Mouse (Mus musculus): Measurements from ENCODE around the gene Rnf8.
"Not testable (repeated sequence)": the region's sequence is repeated elsewhere in the genome, so short reads cannot be mapped to it uniquely, and the experiment has no call there.

Gene Rnf8

DNA sequence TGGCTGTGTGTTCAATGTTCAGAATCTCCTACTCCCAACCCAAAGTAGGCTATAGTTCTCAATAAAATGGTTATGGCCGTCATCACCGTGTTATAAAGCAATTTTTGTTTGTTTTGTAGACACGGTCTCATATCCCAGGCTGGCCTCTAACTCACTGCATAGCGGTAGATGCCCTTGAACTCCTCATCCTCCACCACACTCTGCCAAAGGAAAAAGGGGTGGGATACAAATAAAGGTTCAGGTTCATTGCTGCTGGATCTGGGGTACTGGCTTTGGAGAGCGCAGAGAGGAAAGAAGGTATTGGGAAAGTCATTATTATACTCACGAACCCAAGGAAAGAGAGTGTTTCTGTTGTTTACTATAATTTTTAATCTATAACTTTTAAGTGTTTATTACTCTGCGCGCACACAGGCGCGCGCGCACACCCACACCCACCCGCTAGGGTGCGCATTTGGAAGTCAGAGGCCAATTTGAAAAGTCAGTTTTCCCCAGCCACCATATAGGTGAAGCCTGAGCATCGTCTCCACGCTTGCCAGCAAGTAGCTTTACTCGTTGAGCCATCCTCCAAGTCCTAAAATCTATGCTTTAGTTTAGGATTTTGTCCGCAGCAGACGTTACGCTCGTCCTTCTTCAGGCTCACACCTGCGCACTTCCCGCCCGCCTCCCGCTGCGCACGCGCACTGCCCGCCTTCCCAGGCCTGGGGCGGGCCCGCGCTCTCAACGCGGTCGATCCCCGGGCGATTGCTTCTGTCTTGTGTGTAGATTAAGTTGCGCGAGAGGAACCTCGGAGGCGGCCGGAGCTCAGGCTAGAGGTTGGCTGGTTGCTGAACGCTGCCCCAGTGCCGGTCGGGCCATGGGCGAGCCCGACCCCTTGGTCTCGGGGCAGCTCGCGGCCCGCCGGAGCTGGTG lies at the start of gene Rnf8, which contains the start of gene Gm28043:
TSS of gene Rnf8 (plus strand) at position 676 of the 909 bp plus-strand sequence.
TSS of gene Gm28043 (plus strand) at position 762 of the 909 bp plus-strand sequence.
- DNase-seq (ENCODE audit: low spot score in 2 of 2) = peak; percentile 92 to 94

DNA sequence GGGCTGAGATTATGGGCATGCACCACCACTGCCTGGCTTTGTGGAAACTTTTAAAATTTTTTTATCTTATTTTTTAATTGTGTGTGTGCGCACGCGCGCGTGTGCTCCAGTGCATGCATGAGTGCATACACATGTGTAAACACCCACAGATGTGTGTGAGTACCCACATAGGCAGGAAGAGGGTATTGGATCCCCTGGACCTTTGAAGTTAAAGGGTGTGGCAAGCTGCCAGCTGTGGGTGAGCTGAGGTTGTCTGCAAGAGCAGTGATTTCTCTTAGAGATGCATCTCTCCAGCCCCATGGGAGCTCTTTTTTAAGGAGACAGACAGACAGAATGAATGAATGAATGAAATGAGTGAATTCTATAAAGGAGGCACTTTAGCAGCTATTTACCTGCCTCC lies 49.1 kb upstream of the Rnf8 start:
- no peak for DNase-seq (ENCODE audit: low spot score in 2 of 2)

DNA sequence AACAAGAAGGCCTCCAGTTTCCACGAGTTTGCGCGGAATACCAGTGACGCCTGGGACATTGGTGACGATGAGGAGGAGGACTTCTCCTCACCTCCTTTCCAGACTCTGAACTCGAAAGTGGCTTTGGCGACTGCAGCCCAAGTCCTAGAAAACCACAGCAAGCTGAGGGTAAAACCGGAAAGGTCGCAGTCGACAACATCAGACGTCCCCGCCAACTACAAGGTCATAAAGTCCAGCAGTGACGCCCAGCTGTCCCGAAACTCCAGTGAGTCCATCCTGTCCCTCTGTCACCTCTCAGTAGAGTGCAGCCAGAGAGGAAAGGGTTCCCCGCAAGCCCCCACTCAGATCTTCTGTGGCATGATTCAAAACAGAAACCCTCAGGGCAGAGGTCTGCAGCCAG lies 46.2 kb upstream of the Rnf8 start:
- DNase-seq (ENCODE audit: low spot score in 2 of 2) = no peak

DNA sequence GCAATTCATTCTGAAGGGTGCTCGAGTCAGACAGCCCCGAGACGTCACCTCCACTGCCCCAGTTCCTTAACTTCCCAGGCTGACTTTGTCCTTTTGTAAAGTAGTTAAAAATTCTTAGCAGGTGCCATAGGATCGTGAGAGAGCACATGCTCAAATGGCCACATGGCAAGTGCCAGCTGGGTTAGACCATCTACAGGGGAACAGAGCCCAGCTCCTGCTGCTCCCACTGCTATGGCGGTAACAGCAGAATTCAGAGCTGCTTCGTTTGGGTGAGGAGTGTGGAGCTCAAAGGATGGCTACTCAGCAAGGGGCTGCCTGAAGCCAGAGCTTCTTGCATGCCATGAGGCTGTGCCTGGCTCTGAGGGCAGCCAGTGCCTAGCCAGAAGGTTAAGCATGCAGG lies 44.8 kb upstream of the Rnf8 start:
- no peak for DNase-seq (ENCODE audit: low spot score in 2 of 2)

DNA sequence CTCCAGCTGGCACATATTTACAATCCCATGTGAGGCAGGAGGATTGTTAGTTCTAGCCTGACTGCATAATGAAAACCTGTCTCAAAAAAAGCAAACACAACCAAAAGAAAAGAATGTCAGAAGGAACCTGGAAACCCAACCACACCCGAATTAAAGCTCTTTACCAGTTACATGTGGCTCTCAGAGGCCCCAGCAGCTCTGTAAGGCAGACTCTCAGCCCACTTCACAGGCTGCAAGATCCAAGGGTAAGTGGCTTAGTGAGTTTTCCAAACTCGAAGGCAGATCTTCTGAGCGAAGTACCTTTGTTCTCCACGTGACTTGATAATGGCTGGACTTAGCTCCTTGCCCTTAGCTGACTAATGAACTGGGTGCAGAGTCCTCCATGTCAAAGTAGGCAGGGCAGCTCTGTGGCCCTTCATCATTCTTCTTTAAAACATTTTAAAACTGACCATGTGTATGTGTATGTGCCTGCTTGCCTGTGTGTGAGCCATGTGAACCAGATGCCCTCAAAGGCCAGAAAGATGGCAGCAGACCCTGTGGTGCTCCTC lies 34.9 kb upstream of the Rnf8 start:
- no peak for DNase-seq (ENCODE audit: low spot score in 2 of 2)

DNA sequence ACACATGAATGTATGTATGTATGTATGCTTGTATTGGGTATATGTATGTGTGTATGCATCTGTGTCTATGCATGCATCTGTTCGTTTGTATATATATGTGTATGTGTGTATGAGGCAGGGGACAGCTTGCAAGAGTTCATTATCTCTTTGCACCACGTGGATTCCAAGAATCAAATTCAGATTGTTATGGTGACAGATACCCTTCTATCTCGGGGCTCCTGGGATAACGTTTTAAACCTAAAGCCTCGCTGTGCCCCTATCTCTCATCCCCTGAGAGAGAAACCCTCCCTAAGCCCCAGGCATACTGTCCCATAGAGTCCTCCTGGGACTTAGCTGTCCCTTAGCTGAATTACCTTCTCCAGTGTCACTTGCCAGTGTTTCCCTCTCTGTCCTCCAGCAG lies 31.0 kb upstream of the Rnf8 start:
- no peak for DNase-seq (ENCODE audit: low spot score in 2 of 2)

DNA sequence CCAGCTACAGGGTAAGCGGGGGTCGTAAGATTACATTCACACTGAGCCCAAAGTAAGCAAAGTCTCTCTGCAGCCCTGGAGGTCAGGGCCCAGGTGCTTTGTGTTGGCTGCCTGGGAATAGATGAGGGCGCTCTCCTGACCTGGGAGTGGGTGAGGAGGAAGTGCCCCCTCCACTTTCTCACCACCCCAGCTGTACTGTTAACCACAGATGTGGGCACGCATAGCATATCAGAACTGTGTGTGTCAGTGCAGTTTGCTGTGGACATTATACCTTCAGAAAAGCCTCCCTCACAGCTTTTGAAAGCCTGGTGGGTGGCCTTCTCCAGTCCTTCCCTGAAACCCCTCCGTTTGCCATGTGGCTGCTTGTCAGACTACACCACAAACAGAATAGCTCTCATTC lies 30.3 kb upstream of the Rnf8 start:
- DNase-seq (ENCODE audit: low spot score in 2 of 2) = no peak

DNA sequence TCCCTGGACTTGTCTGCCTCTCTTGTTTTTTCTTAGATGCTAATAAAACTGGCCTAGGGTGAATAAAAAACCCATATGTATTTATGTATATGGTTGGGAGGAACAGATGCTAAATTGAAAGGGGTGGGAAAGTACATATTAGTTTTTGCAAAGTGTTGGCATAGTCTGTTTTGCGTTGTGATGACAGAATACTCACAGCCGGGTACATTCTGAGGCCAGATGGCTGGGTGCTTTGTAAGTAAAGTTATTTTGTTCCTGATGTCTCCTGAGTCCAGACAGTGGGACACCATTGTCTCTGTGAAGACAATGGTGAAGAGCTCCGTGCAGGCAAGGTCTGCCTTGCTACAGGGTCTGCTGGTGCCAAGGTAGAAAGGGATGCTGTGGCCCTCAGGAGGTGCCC lies 29.9 kb upstream of the Rnf8 start:
- no peak for DNase-seq (ENCODE audit: low spot score in 2 of 2)

DNA sequence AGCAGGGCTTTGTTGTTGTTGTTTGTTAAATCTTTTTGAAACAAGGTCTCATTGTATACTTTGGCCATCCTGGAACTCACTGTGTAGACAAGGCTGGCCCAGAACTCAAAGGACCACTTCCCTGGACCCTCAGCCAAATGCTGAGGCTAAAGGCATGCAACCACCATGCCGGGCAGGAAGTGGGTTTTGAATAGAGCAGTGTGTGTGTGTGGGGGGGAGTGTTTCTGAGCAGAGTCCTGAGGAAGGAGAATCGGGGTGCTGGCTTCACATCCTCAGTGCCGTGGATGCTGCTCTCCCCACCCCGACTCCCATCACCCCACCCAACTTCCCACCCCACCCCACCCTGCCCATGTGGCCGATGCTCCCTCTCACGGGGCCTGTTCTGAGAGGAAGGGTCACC lies 29.1 kb upstream of the Rnf8 start:
- no peak for DNase-seq (ENCODE audit: low spot score in 2 of 2)

DNA sequence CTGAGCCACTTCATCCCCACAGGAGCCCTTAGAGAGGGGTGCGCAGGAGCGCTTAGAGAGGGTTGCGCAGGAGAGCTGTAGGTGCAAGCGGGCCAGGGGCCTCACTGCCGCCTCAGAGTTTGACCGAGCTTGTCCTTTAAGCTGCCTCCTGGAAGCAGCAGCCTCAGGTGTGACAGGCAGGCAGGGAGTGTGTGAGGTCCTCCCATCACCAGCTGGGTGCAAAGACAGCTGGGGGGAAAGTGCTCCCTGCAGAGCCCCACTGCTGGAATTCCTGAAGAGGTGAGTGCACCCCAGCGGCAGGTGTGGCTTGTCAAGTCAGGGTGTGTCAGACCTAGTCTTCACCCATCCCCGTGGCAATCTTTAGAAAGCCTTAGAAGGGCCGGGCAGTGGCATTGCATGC lies 27.7 kb upstream of the Rnf8 start:
- no peak for DNase-seq (ENCODE audit: low spot score in 2 of 2)

DNA sequence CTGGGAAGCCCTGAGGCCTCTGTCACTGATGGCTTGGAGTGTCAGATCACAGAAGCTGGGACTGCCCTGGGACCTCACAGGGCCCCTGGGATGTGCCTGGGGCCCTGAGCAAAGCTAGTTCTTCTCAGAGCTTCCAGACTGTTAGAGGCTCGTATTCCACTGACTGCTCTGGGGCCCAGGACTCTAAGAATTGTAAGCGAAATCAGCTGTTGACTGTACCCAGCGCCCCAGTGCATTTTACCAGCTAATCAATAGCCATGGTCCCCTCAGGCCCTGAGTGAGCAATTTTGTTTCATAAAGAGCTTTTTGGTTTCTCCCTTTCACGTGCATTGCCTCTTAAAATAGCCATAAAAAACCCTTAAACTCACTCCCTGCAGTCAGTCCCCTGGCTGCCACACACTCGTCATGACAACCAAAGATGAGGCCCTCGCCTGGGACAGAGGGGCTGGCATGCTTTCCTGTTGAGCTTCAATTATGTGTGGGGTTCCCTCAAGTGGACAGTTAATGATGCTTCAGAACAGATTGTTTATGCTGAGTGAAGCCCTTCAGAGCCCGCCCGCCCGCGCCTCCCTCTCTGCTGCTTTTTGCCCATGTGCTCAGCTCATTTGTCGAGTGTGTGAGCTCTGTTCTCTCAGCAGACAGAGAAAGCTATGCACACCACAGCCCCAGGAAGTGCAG lies 25.2 kb upstream of the Rnf8 start:
- no peak for DNase-seq (ENCODE audit: low spot score in 2 of 2)

DNA sequence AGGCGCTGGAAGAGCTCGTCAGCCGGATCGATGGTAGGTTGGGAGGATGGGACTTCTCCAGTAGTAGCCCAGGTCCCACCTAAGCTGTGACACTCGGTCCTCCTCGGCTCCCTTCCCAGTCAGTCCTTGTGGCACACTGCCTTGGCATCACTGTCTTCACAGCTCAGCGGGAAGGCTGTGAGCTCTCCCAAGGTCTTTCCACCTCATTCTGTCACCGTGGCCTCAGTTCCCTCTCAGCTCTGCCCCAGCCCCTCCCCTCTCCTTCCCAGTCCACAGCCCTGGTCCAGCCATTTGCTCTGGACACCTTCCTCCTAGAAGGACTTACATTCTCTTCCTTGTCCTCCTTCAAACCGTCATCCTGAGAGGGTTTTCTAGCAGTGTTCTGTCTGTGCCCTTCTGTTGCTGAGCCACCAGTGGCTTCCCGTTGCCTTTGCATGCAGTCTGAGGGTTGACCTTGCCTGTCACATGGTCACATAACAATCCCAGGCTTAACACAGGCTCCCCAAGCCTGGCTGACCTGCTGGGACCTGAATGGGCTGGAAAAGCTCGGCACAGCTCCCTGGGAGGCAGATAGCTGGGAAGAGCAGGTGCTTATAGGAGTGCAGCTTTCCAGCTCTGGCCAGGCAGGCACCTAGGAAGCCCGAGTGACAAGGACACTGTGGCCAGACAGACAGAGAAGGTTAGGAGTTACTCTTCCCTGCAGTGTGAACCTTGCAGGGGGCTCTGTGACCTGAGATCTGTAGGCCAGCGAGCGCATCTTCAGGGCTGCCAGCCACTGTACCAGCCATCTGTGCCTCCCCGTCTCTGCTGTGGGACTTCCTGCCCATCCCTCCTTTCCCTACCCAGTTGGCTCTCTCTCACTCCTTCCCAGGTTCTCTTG lies 18.5 kb upstream of the Rnf8 start:
- no peak for DNase-seq (ENCODE audit: low spot score in 2 of 2)

DNA sequence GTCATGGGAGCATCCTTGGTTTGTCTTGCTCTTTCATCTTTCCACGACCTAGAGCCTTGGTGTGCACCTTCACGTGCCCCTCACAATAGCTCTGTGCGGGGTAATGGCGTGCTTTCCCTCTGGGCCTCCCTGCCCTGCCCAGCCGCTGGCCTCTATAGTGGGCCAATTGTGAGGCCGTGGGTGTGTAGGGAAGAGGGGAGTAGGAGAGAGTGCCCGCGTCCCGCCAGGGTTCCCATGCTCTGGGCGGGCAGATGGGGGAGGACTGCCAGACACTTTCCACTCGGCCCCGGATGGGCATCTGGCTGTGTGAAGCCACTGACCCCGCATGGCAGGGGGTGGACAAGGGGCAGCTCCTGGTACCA lies 17.8 kb upstream of the Rnf8 start:
- no peak for DNase-seq (ENCODE audit: low spot score in 2 of 2)

DNA sequence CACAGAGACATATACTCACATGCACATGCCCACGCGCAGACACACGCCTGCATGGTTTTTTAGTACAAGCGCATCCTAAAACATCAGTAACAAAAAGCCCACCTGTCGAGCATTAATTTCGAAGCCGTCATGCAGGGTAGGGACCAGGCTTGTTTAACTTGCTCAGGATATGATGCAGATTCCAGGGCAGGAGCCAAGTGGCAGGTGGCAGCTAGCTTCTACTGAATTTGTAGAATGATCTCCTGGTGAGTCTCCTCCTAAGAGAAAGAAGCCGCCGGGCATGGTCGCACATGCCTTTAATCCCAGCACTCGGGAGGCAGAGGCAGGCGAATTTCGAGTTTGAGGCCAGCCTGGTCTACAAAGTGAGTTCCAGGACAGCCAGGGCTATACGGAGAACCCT lies 15.5 kb upstream of the Rnf8 start:
- no peak for DNase-seq (ENCODE audit: low spot score in 2 of 2)

DNA sequence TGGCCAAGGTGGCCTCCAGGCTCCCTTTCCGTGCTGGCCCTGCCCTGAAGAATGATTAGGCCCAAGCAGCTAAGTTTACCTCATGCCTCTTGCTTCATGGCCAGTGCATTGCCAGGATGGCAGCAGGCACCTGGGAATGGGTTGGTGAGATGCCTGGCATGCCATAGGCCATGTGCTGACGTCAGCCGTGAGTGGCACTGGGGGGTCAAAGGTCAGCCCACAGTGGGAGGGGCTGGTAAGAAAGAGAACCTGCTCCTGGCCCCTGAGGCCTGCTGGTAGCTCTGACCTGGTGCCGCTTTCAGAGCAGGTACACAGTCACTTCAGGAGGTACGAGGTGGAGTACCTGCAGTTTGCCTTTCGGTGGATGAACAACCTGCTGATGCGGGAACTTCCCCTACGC lies 15.1 kb upstream of the Rnf8 start:
- DNase-seq (ENCODE audit: low spot score in 2 of 2) = no peak

DNA sequence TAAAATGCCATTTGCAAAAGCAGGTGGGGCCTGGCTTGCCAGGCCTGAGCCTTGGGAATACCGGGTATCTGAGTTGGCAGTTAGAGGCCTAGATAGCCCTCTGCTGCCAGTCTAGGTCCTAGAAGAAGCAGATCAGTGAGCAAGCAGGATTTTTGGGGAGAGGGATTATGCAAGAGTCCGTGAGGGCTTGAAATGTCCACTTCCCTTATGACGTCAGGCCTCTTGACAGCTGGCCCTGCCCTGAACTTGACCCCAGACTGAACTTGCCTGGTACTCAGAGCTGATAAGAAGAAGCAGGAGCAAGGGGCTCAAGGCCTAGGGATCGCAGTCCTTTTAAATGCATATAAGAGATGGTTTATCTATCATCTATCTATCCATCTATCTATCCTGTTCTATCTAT lies 13.2 kb upstream of the Rnf8 start:
- DNase-seq (ENCODE audit: low spot score in 2 of 2) = no peak

DNA sequence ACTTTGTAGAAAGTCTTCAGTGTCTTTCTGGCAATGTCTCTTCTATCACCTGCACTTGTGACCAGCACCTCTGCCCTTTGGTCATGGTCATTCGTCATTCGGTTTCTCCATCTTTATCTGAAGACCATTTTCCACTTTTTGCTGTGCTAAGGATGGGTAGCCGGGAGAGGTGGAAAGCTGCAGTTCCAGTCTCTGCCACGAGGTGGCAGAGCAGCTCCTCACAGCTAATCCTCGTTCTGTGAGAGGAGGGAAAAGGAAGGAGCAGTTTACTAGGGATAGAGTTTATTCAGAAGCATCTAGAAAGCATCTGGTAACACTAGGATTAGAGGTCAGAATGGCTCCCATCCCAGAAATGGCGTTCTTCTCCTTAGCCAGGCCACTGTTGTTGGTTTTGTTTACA lies 11.3 kb upstream of the Rnf8 start:
- peak; percentile 62 to 84 for DNase-seq (ENCODE audit: low spot score in 2 of 2)

DNA sequence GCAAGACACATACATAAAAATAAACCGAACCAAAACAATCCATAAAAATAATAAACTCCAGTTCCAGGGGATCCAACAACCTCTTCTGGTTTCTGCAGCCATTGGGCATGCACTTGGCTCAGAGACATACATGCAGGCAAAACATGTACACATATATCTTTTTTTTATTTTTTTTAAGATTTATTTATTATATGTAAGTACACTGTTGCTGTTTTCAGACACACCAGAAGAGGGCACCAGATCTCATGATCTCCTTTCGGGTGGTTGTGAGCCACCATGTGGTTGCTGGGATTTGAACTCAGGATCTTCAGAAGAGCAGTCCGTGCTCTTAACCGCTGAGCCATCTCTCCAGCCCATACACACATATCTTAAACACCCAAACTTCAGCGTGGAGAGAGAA lies 1.1 kb upstream of the Rnf8 start:
- DNase-seq (ENCODE audit: low spot score in 2 of 2) = not testable (repeated sequence)

DNA sequence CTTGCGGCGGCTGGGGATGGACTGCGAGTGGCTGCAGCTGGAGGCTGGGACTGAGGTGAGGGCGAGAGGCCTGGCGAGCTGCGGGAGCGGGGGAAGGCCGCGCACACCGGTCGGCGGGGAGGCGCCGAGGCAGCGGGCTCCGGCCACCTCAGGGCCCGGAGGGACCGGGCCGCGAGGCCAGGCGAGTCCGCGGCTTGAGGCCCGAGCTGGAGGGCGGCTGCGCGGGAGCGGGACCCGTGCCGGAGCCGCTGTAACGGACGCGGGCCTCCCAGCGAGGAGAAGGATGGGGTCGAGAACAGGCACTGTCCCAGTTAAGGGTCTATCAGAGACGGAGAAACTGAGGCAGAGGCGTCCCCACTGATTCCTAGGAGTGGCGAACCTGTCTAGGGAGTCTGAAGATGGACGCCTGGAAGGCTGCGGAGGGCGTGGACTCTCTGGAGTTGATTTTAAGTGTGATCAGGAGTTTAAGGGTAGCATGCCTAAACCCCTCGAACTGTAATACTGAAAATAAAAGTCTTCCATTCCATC lies 498 bp downstream of the Rnf8 start:
- no peak for DNase-seq (ENCODE audit: low spot score in 2 of 2)

DNA sequence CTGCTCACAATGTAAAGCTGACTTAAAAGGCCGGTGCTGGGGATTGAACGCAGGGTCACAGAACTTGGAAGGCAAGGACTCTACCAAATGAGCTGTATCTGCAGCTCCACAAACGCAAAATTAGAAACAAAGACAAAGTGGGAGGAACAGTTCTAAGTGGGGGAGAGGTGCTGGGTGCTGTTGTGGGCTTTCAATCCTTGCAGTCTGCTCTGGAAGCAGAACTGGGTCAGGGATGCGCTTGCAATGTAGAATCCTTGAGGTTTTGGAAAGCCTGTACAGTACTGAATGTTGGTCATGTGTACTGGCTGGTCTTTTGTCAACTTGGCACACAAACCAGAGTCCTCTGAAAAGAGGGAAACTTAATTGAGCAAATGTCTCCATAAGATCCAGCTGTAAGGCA lies 1.0 kb downstream of the Rnf8 start:
- DNase-seq (ENCODE audit: low spot score in 2 of 2) = no peak

DNA sequence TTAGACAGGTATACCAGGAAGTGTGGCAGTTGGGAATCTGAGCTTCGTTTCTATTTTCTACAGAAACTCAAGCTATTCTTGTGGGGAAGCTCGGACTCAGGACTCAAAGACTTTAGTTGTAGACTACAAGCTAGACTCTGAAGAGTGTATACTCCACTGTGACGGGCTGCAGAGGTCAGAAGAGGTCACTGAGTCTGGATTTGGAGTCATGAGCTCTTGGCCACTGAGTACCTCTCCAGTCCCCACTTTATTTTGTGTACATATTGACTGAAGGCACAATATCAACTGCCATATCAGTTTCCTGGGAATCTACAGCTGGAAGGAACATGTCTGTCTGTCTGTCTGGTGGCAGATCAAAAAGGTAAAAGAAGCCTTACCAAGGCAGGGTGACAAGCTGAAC lies 4.6 kb downstream of the Rnf8 start:
- DNase-seq (ENCODE audit: low spot score in 2 of 2) = no peak

DNA sequence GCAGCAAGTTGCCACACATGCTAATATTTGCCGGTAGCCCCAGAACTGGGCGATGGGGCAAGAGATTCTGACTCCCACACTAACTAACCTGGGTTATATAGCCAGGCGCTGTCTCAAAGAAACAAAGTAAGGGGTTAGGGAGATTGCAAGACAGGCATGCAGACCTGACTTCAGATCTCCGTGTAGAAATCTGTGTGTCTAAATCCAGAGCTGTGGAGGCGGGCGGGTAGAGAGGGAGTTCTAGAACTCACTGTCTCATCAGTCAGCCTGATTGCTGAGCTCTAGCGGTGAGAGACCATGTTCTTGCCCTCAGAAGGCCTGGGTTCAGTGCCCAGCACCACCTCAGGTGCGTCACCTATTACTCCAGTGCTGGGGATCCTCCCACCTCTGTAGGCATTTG lies 8.9 kb downstream of the Rnf8 start:
- DNase-seq (ENCODE audit: low spot score in 2 of 2) = no peak

Measured in urinary bladder, postnatal 4 days (tissue).